Mouse (Mus musculus) hindbrain, embryonic 16.5 days (tissue): ENCODE measurements around the gene Rpl23. TPM values are rescaled to one million over a fixed set of nuclear protein-coding genes. Genes with fewer than 3 reads are reported as not detected.
"Not testable (repeated sequence)": the region's sequence is repeated elsewhere in the genome, so short reads cannot be mapped to it uniquely, and the experiment has no call there.

ENCODE experiments used
- ATAC-seq: fragments of 200-750 bp; cut with Nextera tagmentation; 2 replicates; pipeline ENCODE4 v1.8.0; 2017; ENCODE audit warnings: moderate TSS enrichment, moderate library complexity
- H3K27ac ChIP-seq: fragments of 300-500 bp; sonication (generic); 2 replicates; pipeline ENCODE4 v1.5.1; 2014; ENCODE audit warnings: low read depth, mild to moderate bottlenecking, control low read depth, low read length, moderate library complexity
- H3K27me3 ChIP-seq: fragments of 300-500 bp; sonication (generic); replicated peaks from 2 replicates; pipeline ENCODE4 v1.6.1; 2014; ENCODE audit warnings: low read length; ENCODE audit not compliant: control insufficient read depth, insufficient read depth
- H3K36me3 ChIP-seq: fragments of 300-500 bp; sonication (generic); 2 replicates; pipeline ENCODE4 v1.6.1; 2014; ENCODE audit warnings: mild to moderate bottlenecking, low read length, moderate library complexity, mixed read lengths; ENCODE audit not compliant: control insufficient read depth, insufficient read depth
- H3K4me1 ChIP-seq: fragments of 300-500 bp; sonication (generic); 2 replicates; pipeline ENCODE4 v1.6.1; 2014; ENCODE audit warnings: low read depth, low read length; ENCODE audit not compliant: control insufficient read depth, insufficient read depth
- H3K4me2 ChIP-seq: fragments of 300-500 bp; sonication (generic); 2 replicates; pipeline ENCODE4 v1.6.1; 2014; ENCODE audit warnings: mild to moderate bottlenecking, low read length, control low read depth, moderate library complexity
- H3K4me3 ChIP-seq: fragments of 300-500 bp; sonication (generic); 2 replicates; pipeline ENCODE4 v1.5.1; 2014; ENCODE audit warnings: mild to moderate bottlenecking, low read length, control low read depth, moderate library complexity
- H3K9ac ChIP-seq: fragments of 300-500 bp; sonication (generic); 2 replicates; pipeline ENCODE4 v1.6.1; 2014; ENCODE audit warnings: low read depth, mild to moderate bottlenecking, control low read depth, low read length, moderate library complexity
- H3K9me3 ChIP-seq: fragments of 300-500 bp; sonication (generic); 2 replicates; pipeline ENCODE4 v1.6.1; 2014; ENCODE audit warnings: mild to moderate bottlenecking, low read length, moderate library complexity; ENCODE audit not compliant: control insufficient read depth
- WGBS: fragments of 180-500 bp; shearing (Covaris S2); extraction: QIAGEN DNeasy Blood & Tissue Kit; methylation state at CpG from one replicate; pipeline ENCODE4 v1.1.7; 2014; 5-methylcytosine and 5-hydroxymethylcytosine counted together
- polyA plus RNA-seq: library from polyadenylated mRNA; unstranded; fragments of >200 nt; fragmentation: Nextera tagmentation; extraction: Ambion mirVana; gene quantifications from 2 replicates; pipeline ENCODE4 v1.2.1, GENCODE M21; 2015

The Rpl23 gene
- polyA plus RNA-seq, 1 experiment from 2014 or later, result 252 TPM

DNA sequence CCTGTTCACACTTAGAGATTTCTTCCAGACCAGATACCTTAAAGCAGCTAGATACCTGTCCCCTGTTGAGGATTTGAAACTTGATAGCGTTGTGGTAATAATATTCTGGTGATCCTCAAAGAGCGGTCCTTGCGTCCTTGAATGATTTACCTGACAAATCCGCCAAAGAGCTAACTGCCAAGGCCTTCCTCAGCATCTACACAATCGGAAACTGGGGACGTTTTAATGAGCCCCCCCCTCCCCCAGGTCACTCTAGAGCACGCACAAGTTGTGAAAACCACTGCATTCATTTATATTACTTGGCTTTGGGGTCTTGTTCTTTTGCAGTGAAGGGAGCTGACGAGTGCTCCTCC lies 15.8 kb upstream of the Rpl23 start:
- Histone ChIP-seq H3K4me3 (peak overlapping the region; percentile 61), H3K27me3 (no peaks in the 10 kb centered on the region), H3K9me3 (no peaks in the 10 kb centered on the region), H3K4me2 (peak overlapping the region; percentile 81), H3K27ac (peak overlapping the region; percentile 41), H3K9ac (no peak overlapping the region), H3K4me1 (peaks cover 20% of the 10 kb centered on the region), H3K36me3 (no peaks in the 10 kb centered on the region)
- 34% methylated on average over 8 of the region's 8 CpGs for WGBS
- ATAC-seq, result no peak

DNA sequence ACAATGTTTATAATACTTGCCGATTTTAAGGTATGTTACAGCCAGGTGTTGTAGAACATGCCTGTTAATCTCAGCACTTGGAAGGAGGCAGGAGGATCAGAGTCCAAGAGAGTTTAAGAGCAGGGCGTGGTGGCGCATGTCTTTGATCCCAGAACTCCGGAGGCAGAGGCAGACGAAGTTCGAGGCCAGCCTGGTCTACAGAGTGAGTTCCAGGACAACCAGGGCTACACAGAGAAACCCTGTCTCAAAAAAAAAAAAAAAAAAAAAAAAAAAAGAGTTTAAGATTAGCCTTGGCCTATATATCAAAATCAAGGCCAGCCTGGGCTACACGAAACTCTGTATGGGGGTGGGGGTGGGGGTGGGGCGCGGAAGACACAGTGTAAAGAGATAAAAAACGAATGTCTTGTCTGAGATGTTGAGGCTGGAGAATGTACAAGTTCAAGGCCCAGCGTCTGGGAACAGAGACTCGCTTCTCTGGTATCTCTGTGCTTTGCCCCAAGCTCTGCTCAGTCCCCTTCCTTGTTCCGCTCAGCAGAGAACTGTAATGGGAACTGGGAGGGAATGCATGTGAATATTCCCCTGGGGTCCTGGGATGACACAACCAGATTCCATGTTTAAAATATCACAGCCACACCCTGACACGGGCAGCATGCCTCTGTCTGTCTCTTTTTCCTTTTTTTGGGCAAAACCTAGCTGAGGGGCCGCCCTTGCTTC lies 15.3 kb upstream of the Rpl23 start:
- Histone ChIP-seq H3K4me2 (peak overlapping the region; percentile 81), H3K27me3 (no peaks in the 10 kb centered on the region), H3K9me3 (no peaks in the 10 kb centered on the region), H3K4me3 (no peak overlapping the region), H3K4me1 (peaks cover 16% of the 10 kb centered on the region), H3K27ac (peak overlapping the region; percentile 41; the same call in 1 of the 2 replicates), H3K9ac (no peak overlapping the region), H3K36me3 (no peaks in the 10 kb centered on the region)
- whole genome bisulfite sequencing, result 63% methylated on average over 15 of the region's 15 CpGs
- ATAC-seq, result no peak

DNA sequence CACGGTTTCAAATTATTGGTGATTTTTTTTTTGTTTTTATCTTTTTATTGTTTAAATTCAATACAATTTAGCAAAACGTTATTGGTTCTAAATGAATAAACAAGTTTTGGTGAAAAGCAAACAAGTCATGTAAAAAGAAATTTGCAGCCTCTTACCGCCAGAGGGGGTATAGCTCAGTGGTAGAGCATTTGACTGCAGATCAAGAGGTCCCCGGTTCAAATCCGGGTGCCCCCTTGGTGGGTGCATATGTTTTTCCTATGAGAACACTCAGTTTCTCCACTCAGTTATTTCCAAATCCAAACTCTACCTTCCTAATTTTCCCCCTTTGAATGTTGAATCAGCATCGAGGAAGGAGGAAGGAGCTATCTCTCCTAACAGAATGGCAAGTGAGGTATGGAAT lies 14.7 kb upstream of the Rpl23 start:
- Histone ChIP-seq H3K36me3 (no peaks in the 10 kb centered on the region), H3K4me3 (no peak overlapping the region), H3K4me2 (peak overlapping the region; percentile 28), H3K9me3 (no peaks in the 10 kb centered on the region), H3K9ac (no peak overlapping the region), H3K27ac (no peak overlapping the region), H3K27me3 (no peaks in the 10 kb centered on the region), H3K4me1 (peaks cover 10% of the 10 kb centered on the region)
- WGBS, result 5% methylated on average over 6 of the region's 6 CpGs
- ATAC-seq, result no peak

DNA sequence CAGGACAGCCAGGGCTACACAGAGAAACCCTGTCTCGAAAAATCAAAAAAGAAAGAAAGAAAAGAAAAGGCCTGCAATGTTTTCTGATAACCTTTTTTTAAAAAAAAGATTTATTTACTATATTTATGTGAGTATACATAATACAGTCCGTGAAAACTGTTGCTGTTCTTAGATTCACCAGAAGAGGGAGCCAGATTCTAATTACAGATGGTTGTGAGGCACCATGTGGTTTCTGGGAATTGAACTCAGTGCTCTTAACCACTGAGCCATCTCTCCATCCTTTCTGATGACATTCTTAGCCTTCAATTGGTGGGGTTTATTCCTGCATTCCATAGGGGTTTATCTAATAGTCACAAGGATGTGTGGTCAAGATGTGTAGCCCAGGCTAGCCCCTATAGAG lies 10.9 kb upstream of the Rpl23 start:
- no peaks in the 10 kb centered on the region for H3K4me1 ChIP-seq
- H3K27ac ChIP-seq, result no peak overlapping the region
- no peak overlapping the region for H3K4me3 ChIP-seq
- no peaks in the 10 kb centered on the region for H3K9me3 ChIP-seq
- ATAC-seq, result no peak
- H3K4me2 ChIP-seq, result no peak overlapping the region
- no peaks in the 10 kb centered on the region for H3K36me3 ChIP-seq
- no peaks in the 10 kb centered on the region for H3K27me3 ChIP-seq
- H3K9ac ChIP-seq, result no peak overlapping the region
- 6% methylated on average over 2 of the region's 2 CpGs for WGBS

DNA sequence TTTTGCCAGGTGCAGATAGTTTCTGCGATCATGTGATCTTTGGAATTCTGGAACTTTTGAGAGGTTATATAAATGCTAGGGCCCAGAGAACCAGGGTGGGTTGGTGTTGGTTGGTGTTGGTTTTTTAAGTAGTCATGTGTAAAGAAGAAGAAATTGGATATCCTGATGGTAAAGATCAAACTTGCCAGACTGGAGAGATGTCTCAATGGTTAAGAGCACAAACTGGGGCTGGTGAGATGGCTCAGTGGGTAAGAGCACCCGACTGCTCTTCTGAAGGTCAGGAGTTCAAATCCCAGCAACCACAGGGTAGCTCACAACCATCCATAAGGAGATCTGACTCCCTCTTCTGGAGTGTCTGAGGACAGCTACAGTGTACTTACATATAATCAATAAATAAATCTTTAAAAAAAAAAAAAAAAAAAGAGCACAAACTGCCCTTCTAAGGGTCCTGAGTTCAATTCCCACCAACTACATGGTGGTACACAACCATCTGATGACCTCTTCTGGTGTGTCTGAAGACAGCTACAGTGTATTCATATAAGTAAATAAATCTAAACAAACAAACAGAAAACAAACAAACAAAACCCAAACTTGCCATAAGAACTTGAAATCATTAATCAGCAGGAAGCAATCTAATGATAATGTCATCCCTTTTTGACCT lies 8.7 kb upstream of the Rpl23 start:
- H3K4me3 ChIP-seq, H3K27ac ChIP-seq, H3K36me3 ChIP-seq, H3K27me3 ChIP-seq, ATAC-seq, H3K4me2 ChIP-seq, H3K9me3 ChIP-seq, H3K9ac ChIP-seq, H3K4me1 ChIP-seq: not testable (repeated sequence)
- 84% methylated on average over 2 of the region's 2 CpGs for WGBS

DNA sequence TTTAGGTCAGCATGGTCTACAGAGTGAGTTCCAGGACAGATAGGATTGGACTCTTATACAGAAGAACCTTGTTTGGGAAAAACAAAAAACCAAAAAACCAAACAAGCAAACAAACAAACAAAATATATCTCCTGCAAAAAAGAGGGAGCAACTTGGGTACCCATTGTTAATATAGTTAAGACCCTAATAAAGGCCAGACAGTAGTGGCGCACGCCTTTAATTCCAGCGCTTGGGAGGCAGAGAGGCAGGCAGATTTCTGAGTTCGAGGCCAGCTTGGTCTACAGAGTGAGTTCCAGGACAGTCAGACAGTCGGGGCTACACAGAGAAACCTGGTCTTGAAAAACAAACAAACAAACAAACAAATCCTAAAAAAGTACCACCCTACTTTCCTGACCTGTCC lies 7.5 kb upstream of the Rpl23 start:
- H3K4me3 ChIP-seq, result no peak overlapping the region
- no peaks in the 10 kb centered on the region for H3K9me3 ChIP-seq
- H3K27ac ChIP-seq, result no peak overlapping the region
- H3K9ac ChIP-seq, result no peak overlapping the region
- no peak overlapping the region for H3K4me2 ChIP-seq
- H3K36me3 ChIP-seq, result no peaks in the 10 kb centered on the region
- WGBS, result 87% methylated on average over 5 of the region's 5 CpGs
- ATAC-seq, result no peak
- no peaks in the 10 kb centered on the region for H3K4me1 ChIP-seq
- no peaks in the 10 kb centered on the region for H3K27me3 ChIP-seq

DNA sequence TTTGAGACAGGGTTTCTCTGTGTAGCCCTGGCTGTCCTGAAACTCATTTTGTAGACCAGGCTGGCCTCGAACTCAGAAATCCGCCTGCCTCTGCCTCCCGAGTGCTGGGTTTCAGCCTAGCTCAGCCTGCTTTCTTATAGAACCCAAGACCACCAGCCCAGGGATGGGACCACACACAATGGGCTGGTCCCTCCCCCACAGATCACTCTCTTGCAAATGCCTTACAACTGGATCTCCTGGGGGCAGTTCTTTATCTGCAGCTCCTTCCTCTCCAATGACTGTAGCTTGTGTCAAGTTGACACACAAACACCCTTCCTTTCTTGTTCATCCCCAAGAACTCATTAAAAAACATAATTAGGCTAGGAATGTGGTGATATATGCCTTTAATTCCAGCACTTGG lies 5.7 kb upstream of the Rpl23 start:
- WGBS, result 89% methylated on average over 3 of the region's 3 CpGs
- Histone ChIP-seq H3K9ac (no peak overlapping the region), H3K4me3 (no peak overlapping the region), H3K9me3 (no peaks in the 10 kb centered on the region), H3K4me1 (peaks cover 4% of the 10 kb centered on the region; the same call in 1 of the 2 replicates), H3K4me2 (no peak overlapping the region), H3K27ac (no peak overlapping the region), H3K27me3 (no peaks in the 10 kb centered on the region), H3K36me3 (no peaks in the 10 kb centered on the region)
- ATAC-seq, result no peak

DNA sequence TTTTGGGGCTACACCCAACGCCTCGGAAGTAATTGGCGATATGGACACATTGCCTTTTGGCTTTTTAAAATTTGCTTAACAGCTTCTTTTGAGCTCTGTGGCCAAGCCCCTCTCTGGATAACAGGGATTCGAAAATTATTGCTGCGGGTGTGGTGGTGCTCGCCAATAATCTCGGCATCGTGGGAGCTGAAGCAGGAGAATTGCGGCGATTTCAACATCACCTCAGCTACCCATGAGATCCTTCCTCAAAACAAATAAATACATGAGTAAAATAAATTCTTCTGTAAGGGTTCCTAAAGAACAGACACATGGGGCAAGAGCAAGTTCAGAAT lies 293 bp upstream of the Rpl23 start:
- Histone ChIP-seq H3K9ac (peak overlapping the region; percentile 76), H3K27ac (peak overlapping the region; percentile 79), H3K4me2 (peak overlapping the region; percentile 63), H3K36me3 (peaks cover 21% of the 10 kb centered on the region), H3K4me1 (peaks cover 21% of the 10 kb centered on the region), H3K27me3 (no peaks in the 10 kb centered on the region), H3K4me3 (peak overlapping the region; percentile 75), H3K9me3 (no peaks in the 10 kb centered on the region)
- ATAC-seq, result peak; percentile 35; the same call in 1 of the 2 replicates
- WGBS, result 0% methylated on average over 10 of the region's 10 CpGs

DNA sequence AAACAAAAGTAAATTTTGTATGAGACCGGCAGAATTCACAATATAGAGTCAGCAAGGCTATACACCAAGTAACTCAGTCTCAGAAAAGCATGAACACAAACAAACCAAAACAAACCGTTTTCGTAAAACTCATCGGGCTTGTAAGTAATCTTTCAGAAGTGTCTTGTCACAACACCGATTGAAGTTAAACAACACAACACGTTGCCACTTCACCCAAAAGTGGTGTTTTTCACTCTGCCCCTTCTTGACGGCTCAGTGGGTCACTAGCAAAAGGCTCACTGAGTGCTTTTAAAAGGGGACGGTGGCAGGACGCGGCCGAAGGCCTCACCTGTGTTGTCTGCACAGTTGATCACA lies 782 bp downstream of the Rpl23 start:
- Histone ChIP-seq H3K4me3 (peak overlapping the region; percentile 75), H3K4me2 (peak overlapping the region; percentile 73), H3K27me3 (no peaks in the 10 kb centered on the region), H3K9me3 (no peaks in the 10 kb centered on the region), H3K36me3 (peaks cover 31% of the 10 kb centered on the region), H3K9ac (peak overlapping the region; percentile 88), H3K4me1 (peaks cover 21% of the 10 kb centered on the region), H3K27ac (peak overlapping the region; percentile 80; the same call in 1 of the 2 replicates)
- WGBS, result 2% methylated on average over 11 of the region's 11 CpGs
- ATAC-seq, result no peak
